Mouse (Mus musculus) heart, embryonic 14.5 days (tissue): ENCODE data around the gene Pax2. TPM values are rescaled to one million over a fixed set of nuclear protein-coding genes. Genes with fewer than 3 reads are reported as not detected.

Experiments
- ATAC-seq: fragments of 200-750 bp; cut with Nextera tagmentation; 2 replicates; pipeline ENCODE4 v1.8.0; 2017; ENCODE audit warnings: low read depth, moderate TSS enrichment; ENCODE audit not compliant: insufficient number of reproducible peaks, insufficient read depth, low FRiP score
- H3K27ac ChIP-seq, 2 experiments: fragments of 200-500 bp in 1 of 2; fragments of 300-500 bp in 1 of 2; sonication (generic) in 1 of 2; replicated peaks in 1 of 2; 2 replicates each; pipeline ENCODE4 v1.5.1; 2012 to 2014; ENCODE audit warnings: low read depth in 2 of 2, low read length in 2 of 2, control low read depth in 1 of 2, mild to moderate bottlenecking in 1 of 2, mixed read lengths in 1 of 2; ENCODE audit not compliant: control insufficient read depth in 1 of 2, insufficient read depth in 1 of 2
- H3K27me3 ChIP-seq: fragments of 300-500 bp; sonication (generic); 2 replicates; pipeline ENCODE4 v1.6.1; 2014; ENCODE audit warnings: mild to moderate bottlenecking, low read length, control low read depth; ENCODE audit not compliant: control insufficient read depth, insufficient read depth
- H3K36me3 ChIP-seq: fragments of 300-500 bp; sonication (generic); 2 replicates; pipeline ENCODE4 v1.6.1; 2014; ENCODE audit warnings: mild to moderate bottlenecking, control low read depth, low read length, mixed read lengths; ENCODE audit not compliant: control insufficient read depth, insufficient read depth
- H3K4me1 ChIP-seq, 2 experiments: fragments of 200-500 bp in 1 of 2; fragments of 300-500 bp in 1 of 2; sonication (generic) in 1 of 2; 2 replicates each; pipeline ENCODE4 v1.6.1; 2012 to 2014; ENCODE audit warnings: low read length in 2 of 2, control low read depth in 1 of 2, mixed read lengths in 1 of 2; ENCODE audit not compliant: control insufficient read depth in 2 of 2, insufficient read depth in 2 of 2
- H3K4me2 ChIP-seq: fragments of 300-500 bp; sonication (generic); 2 replicates; pipeline ENCODE4 v1.6.1; 2014; ENCODE audit warnings: mild to moderate bottlenecking, low read length
- H3K4me3 ChIP-seq, 2 experiments: fragments of 200-500 bp in 1 of 2; fragments of 300-500 bp in 1 of 2; sonication (generic) in 1 of 2; 2 replicates each; pipeline ENCODE4 v1.5.1; 2012 to 2014; ENCODE audit warnings: low read length in 2 of 2, mild to moderate bottlenecking in 2 of 2, control low read depth in 1 of 2, low read depth in 1 of 2, moderate library complexity in 1 of 2; ENCODE audit not compliant: control insufficient read depth in 1 of 2, insufficient read depth in 1 of 2
- H3K9ac ChIP-seq: fragments of 300-500 bp; sonication (generic); 2 replicates; pipeline ENCODE4 v1.6.1; 2014; ENCODE audit warnings: mild to moderate bottlenecking, low read length
- H3K9me3 ChIP-seq: fragments of 300-500 bp; sonication (generic); 2 replicates; pipeline ENCODE4 v1.6.1; 2016; ENCODE audit warnings: low read length, control low read depth; ENCODE audit not compliant: control insufficient read depth
- WGBS: fragments of 180-500 bp; shearing (Covaris S2); extraction: QIAGEN DNeasy Blood & Tissue Kit; methylation state at CpG from one replicate; pipeline ENCODE4 v1.1.7; 2014; 5-methylcytosine and 5-hydroxymethylcytosine counted together
- polyA plus RNA-seq: library from polyadenylated mRNA; unstranded; fragments of >200 nt; fragmentation: Nextera tagmentation; extraction: Ambion mirVana; gene quantifications from 2 replicates; pipeline ENCODE4 v1.2.1, GENCODE M21; 2014

Pax2 gene
- polyA plus RNA-seq, 1 experiment from 2014 or later: not detected

DNA sequence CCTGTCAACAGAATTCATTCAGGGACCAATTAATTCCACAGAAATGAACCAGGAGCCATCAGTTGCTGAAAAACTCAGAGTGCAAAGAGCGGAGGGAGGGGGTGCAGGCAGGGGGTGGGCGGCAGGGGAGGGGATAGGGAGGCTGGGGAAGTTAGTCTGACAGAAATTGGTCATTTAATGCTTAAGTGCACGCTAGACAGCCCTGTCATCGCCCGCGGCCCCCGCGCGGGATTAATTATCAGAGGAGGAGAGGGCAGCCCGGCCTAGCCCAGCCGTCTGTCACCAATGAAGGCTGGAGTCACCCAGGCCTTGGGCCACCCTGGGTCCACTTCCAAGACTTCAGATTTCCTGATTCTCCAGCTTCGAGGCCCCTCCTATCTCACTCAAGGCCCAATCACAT, 93.6 kb downstream of the Pax2 start:
- H3K4me2 ChIP-seq: no peak overlapping the region
- ATAC-seq: no peak
- no peak overlapping the region for H3K9ac ChIP-seq
- no peaks in the 10 kb centered on the region for H3K9me3 ChIP-seq
- WGBS: 83% methylated on average over 12 of the region's 12 CpGs
- H3K4me3 ChIP-seq: no peak overlapping the region
- H3K4me1 ChIP-seq: no peaks in the 10 kb centered on the region
- no peaks in the 10 kb centered on the region for H3K36me3 ChIP-seq
- H3K27me3 ChIP-seq: 0 out of 2 replicates have a peak, but pooled peaks cover 4% of the 10 kb centered on the region
- no peak overlapping the region for H3K27ac ChIP-seq

DNA sequence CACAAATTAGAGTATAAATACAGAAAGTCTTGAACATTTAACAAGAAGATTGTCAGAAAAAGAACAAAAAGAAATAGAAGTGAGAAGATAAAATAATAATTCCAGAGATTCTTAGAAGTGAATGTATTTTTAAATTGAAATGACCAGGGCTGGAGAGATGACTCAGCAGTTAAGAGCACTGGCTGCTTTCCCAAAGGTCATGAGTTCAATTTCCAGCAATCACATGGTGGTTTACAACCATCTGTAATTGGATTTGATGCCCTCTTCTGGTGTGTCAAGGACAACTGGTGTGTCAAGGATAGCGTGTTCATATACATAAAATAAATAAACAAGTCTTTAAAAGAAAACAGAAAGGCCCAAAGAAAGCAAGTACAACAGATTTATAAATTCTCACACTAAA, 102.8 kb downstream of the Pax2 start:
- Histone ChIP-seq H3K4me2 (no peak overlapping the region), H3K9me3 (peaks cover 5% of the 10 kb centered on the region; the same call in 1 of the 2 replicates), H3K4me1 (no peaks in the 10 kb centered on the region), H3K27ac (no peak overlapping the region), H3K36me3 (no peaks in the 10 kb centered on the region), H3K4me3 (no peak overlapping the region), H3K27me3 (no peaks in the 10 kb centered on the region), H3K9ac (no peak overlapping the region)
- ATAC-seq: no peak
- 90% methylated on average over 1 of the region's 1 CpGs for WGBS

DNA sequence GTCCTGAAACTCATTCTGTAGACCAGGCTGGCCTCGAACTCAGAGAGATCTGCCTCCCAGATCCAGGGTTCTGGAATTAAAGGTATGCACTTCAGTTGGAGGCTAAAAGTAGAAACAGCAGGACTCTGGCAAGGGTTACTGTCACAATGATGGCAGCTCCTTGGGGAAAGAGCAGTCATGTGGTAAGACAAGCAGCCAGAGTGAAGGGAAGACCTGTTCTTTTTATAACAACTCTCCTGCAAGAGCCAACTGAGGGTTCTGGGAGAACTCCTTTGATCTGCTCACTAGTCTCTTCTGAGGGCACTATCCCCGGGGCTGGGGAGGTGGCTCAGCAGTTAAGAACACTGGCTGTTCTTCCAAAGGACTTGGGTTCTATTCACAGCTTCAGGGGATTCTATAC, 112.9 kb downstream of the Pax2 start:
- no peak overlapping the region for H3K9ac ChIP-seq
- WGBS: 19% methylated on average over 2 of the region's 2 CpGs
- ATAC-seq: no peak
- H3K36me3 ChIP-seq: no peaks in the 10 kb centered on the region
- H3K4me1 ChIP-seq: no peaks in the 10 kb centered on the region
- H3K27ac ChIP-seq: no peak overlapping the region
- no peak overlapping the region for H3K4me3 ChIP-seq
- no peak overlapping the region for H3K4me2 ChIP-seq
- H3K27me3 ChIP-seq: peaks cover 9% of the 10 kb centered on the region
- no peaks in the 10 kb centered on the region for H3K9me3 ChIP-seq

DNA sequence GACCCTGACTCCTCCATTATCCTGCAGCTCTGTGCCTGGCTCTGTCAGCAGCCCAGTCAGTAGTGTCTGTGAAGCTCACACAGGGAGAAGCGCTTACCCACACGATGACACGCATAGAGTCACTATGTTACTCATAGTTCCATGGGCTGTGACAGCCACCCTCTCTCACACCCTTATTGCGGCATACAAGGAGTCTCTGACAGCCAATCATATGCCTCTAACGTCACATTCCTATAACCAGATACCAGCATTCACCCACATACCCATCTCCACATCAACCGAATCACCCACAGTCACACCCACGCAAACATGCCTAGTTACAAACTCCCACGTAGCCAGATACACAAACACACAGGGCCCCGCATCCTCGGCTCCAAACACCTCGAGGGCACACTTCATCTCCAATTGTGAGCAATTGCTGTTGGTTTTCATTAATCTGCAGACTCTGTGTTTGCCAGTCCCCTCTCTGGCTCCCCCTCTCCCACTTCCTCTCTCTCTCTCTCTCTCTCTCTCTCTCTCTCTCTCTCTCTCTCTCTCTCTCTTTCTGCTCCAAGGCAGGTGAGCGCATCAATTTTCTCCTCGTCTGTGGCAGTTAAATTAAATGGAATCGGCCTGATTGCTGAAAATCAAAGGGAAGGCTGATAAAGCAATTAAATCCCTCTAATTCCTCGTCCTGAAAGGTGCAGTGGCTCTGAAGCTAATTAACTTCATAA, 118.5 kb downstream of the Pax2 start:
- Histone ChIP-seq H3K9ac (no peak overlapping the region), H3K4me1 (no peaks in the 10 kb centered on the region), H3K27ac (no peak overlapping the region), H3K4me3 (no peak overlapping the region), H3K36me3 (no peaks in the 10 kb centered on the region), H3K4me2 (no peak overlapping the region), H3K27me3 (peaks cover 12% of the 10 kb centered on the region), H3K9me3 (no peaks in the 10 kb centered on the region)
- no peak for ATAC-seq
- 64% methylated on average over 15 of the region's 15 CpGs for WGBS

DNA sequence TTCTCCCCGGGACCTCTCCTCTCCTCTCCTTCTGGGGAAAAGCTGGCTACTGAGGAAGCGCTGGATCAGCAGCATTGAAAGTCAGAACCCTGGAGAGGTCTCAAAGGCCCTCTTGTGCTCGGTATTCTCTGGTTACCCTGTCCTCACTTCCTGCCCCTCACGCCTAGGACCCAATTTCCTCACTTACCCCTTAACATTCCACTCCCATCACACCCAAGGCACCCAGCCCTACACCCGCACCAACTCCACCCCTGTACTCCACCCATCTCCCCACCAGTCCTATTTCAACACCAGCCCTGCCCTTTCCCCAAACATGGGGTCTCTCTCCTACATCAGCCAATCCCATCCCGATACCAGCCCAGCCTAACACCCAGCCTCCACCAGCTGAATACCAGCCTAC, 119.1 kb downstream of the Pax2 start:
- WGBS: 17% methylated on average over 6 of the region's 6 CpGs
- H3K9me3 ChIP-seq: no peaks in the 10 kb centered on the region

DNA sequence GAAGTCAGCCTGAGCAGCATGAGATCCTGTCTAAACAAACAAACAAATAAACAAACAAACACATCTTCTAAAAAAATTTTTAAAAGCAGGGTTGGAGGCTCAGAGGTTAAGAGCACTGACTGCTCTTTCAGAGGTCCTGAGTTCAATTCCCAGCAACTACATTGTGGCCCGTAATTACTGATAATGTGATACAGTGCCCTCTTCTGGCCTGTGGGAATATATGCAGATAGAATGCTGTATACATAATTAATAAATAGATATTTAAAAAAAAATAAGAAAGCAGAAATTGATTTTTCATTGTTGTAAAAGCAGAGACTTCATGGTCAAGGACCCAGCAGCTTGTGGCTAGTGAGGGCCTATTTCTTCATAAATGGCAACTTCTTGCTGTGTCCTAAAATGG, 119.9 kb downstream of the Pax2 start:
- H3K9ac ChIP-seq: no peak overlapping the region
- H3K4me2 ChIP-seq: no peak overlapping the region
- H3K27ac ChIP-seq: no peak overlapping the region
- peaks cover under 1% of the 10 kb centered on the region in 2 experiments; a peak in 1 of 4 replicates for H3K4me1 ChIP-seq
- H3K9me3 ChIP-seq: no peaks in the 10 kb centered on the region
- WGBS: 85% methylated on average over 1 of the region's 1 CpGs
- H3K27me3 ChIP-seq: peaks cover 10% of the 10 kb centered on the region
- no peak for ATAC-seq
- H3K4me3 ChIP-seq: no peak overlapping the region
- no peaks in the 10 kb centered on the region for H3K36me3 ChIP-seq

More for the DNA sequence above, 119.1 kb downstream of the Pax2 start:
- no peak overlapping the region for H3K4me2 ChIP-seq
- no peaks in the 10 kb centered on the region for H3K4me1 ChIP-seq
- no peak overlapping the region for H3K9ac ChIP-seq
- peaks cover 12% of the 10 kb centered on the region for H3K27me3 ChIP-seq
- no peak overlapping the region for H3K27ac ChIP-seq
- H3K4me3 ChIP-seq: no peak overlapping the region
- H3K36me3 ChIP-seq: no peaks in the 10 kb centered on the region
- ATAC-seq: no peak

DNA sequence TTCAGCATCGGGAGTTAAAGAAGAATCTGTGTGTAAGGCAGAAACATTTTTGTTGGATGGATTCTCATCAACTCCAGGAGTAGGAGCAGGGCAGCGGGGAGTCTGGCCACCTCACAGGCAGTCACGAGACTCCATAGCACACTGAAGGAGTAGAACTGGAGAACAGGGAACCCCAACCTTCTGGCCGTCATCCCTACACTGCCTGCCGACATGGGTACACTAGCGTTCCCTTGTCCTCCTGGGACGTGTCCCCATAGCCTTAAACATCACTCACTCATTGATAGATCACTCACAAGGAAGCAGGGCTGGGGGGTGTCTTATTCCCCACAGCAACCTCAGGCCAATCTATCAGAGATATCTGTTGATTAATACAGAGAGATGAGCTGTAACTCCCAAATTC, 120.7 kb downstream of the Pax2 start:
- Histone ChIP-seq H3K9me3 (no peaks in the 10 kb centered on the region), H3K4me2 (no peak overlapping the region), H3K36me3 (no peaks in the 10 kb centered on the region), H3K9ac (no peak overlapping the region), H3K4me3 (no peak overlapping the region), H3K27me3 (peaks cover 7% of the 10 kb centered on the region), H3K4me1 (peaks cover 6 to 8% of the 10 kb centered on the region in 2 experiments; a peak in 3 of 4 replicates), H3K27ac (no peak overlapping the region)
- ATAC-seq: no peak
- 71% methylated on average over 7 of the region's 7 CpGs for WGBS

DNA sequence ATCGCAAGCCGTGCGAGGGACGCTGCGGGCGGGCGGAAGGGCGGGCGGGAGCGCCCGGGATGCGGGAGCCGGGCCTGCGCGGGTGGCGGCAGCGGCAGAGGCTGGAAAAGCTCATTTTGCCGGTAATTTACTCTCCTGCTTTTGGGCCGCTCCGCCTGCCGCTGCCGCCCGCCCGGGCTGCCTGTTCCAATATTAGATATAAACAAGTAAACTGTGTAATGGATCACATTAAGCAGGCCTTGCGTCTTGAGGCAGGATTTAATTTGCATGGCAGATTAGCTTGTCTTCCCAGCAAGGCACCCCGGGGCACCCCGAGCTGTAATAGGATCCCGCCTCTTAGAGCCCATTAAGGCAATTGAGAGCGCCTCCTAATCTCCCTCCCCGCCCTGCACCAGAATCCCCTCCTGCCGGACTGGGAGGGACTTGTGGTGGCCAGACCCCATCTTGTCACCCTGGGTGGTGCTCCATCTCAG, 126.7 kb downstream of the Pax2 start:
- WGBS: 2% methylated on average over 31 of the region's 31 CpGs
- H3K27ac ChIP-seq: no peak overlapping the region

More for the DNA sequence above, 126.7 kb downstream of the Pax2 start:
- Histone ChIP-seq H3K9ac (peak overlapping the region; percentile 70), H3K4me2 (peak overlapping the region; percentile 74), H3K4me1 (peaks cover 23 to 28% of the 10 kb centered on the region in 2 experiments), H3K4me3 (peak overlapping the region; percentile 34 to 41), H3K36me3 (no peaks in the 10 kb centered on the region), H3K27me3 (peaks cover 6% of the 10 kb centered on the region), H3K9me3 (no peaks in the 10 kb centered on the region)
- no peak for ATAC-seq
